Mouse (Mus musculus) thymus, adult 2 months (tissue): ENCODE results near the gene Thap4.

Source experiments
- CTCF ChIP-seq: fragments of 200-500 bp; IDR thresholded peaks from 2 replicates; pipeline ENCODE4 v1.5.1; 2012; ENCODE audit warnings: mild to moderate bottlenecking, control low read depth, low read length, moderate library complexity, borderline replicate concordance; ENCODE audit not compliant: control insufficient read depth, poor library complexity, insufficient read depth; ENCODE audit errors: extremely low read depth
- POLR2A ChIP-seq: fragments of 200-500 bp; IDR thresholded peaks from 2 replicates; pipeline ENCODE4 v1.6.1; 2012; ENCODE audit warnings: mild to moderate bottlenecking, low read length, control low read depth, moderate library complexity; ENCODE audit not compliant: control insufficient read depth, poor library complexity, insufficient read depth; ENCODE audit errors: extremely low read depth

DNA sequence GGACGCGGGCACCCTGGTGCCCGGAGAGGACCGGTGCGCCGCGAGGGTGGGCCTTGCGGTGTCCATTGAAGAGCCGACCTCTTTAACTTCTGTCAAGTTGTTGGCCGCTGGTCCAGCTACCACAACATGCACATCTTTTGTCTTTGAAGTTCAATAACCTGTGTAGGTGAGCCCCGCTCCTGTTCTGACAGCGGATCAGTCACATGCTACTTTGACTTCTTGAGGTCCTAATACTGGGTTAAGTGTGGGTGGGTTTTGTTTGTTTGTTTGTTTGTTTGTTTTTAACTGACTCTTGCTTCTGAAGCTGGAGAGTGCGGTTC, 587 bp upstream of the Thap4 start:
- no peak for TF ChIP-seq POLR2A
- no peak for TF ChIP-seq CTCF
